In the genomic region with DNA sequence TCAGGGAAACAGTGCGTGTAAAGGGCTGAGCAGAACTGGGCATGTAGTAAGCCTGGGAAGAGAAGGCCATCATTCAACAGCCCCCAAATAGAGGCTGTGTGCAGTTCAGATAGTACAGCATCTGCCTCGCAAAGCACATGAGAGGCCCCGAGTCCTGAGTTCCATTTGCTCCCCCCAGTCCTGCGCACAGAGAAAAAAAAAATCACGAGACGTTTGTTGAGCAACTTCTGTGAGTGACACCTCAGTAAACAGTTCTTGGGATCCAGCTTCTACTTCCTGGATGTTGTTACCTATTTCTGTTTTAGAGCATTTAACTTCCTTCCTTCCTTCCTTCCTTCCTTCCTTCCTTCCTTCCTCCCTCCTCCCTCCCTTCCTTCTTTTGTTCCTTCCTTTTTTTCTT, we compare ENCODE assay signal across 19 mouse cellular contexts.
"Had no signal": no experiment of that assay in that cellular context is flagged by ENCODE, and none has a peak within 500 bp of the region (broad histone marks: within the 10 kb centered on the region; RNA-seq: fewer than 3 reads in every experiment).

No protein-coding gene starts in this region.

- H3K9me3 ChIP-seq: kidney, embryonic 15.5 days; limb, embryonic 12.5 days; limb, embryonic 15.5 days; liver, embryonic 15.5 days; midbrain, embryonic 12.5 days; midbrain, embryonic 15.5 days; neural tube, embryonic 12.5 days; neural tube, embryonic 15.5 days had no signal

- H3K27ac ChIP-seq: kidney, embryonic 15.5 days; limb, embryonic 12.5 days; limb, embryonic 15.5 days; liver, embryonic 15.5 days; macrophage; midbrain, embryonic 15.5 days; neural tube, embryonic 12.5 days; neural tube, embryonic 15.5 days had no signal

- H3K9ac ChIP-seq: kidney, embryonic 15.5 days; limb, embryonic 15.5 days; liver, embryonic 15.5 days; lung, embryonic 14.5 days; midbrain, embryonic 12.5 days; midbrain, embryonic 15.5 days; neural tube, embryonic 12.5 days; neural tube, embryonic 15.5 days had no signal

- ATAC-seq: intestine, postnatal 0 days; midbrain, embryonic 15.5 days had no signal

- DNase-seq: kidney, adult 8-10 months; kidney, postnatal 14 days; left cerebral cortex, postnatal 4 days; lung, embryonic 14.5 days; lung, postnatal 14 days; right cerebral cortex, adult 18-20 months; thymus, adult 2 months; thymus, postnatal 14 days; thymus, postnatal 4 days had no signal

- H3K36me3 ChIP-seq: kidney, embryonic 15.5 days; limb, embryonic 12.5 days; limb, embryonic 15.5 days; liver, embryonic 15.5 days; midbrain, embryonic 12.5 days; midbrain, embryonic 15.5 days; neural tube, embryonic 12.5 days; neural tube, embryonic 15.5 days had no signal

- H3K4me2 ChIP-seq: kidney, embryonic 15.5 days; limb, embryonic 12.5 days; limb, embryonic 15.5 days; liver, embryonic 15.5 days; lung, embryonic 14.5 days; midbrain, embryonic 12.5 days; midbrain, embryonic 15.5 days; neural tube, embryonic 12.5 days; neural tube, embryonic 15.5 days had no signal

- H3K27me3 ChIP-seq: kidney, embryonic 15.5 days; limb, embryonic 12.5 days; limb, embryonic 15.5 days; liver, embryonic 15.5 days; midbrain, embryonic 12.5 days; midbrain, embryonic 15.5 days; neural tube, embryonic 12.5 days; neural tube, embryonic 15.5 days had no signal

- H3K4me1 ChIP-seq: limb, embryonic 15.5 days had no signal

- H3K4me3 ChIP-seq: kidney, embryonic 15.5 days; limb, embryonic 12.5 days; limb, embryonic 15.5 days; liver, embryonic 15.5 days; midbrain, embryonic 12.5 days; midbrain, embryonic 15.5 days; neural tube, embryonic 12.5 days; neural tube, embryonic 15.5 days had no signal
